Mouse (Mus musculus): Measurements from ENCODE around the gene Txn1.

The Txn1 gene

DNA sequence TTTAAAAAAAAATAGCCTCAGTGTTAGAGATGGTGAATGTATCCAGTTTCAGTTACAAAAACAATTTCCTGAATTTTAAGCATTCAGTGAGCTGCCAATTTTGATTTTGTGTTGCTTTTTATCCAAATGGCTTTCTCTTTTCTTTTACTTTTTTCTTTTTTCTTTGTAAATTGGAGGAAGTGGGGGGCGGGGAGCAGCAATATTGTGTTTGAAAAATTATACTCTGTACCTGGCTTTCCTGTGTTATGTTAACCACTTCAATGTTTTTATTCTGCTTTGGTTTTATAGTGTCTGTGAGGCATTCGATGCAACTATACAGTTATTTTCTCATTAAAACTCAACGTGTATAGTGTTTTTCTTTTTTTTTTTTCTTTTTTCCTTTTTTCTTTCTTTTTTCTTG is 59.6 kb downstream of the Txn1 start:
- no peak for DNase-seq (ENCODE audit: low spot score in 2 of 2)

- no peak for DNase-seq (ENCODE audit: low spot score in 2 of 2)
Observed at GRCm38 (mm10) chr4:57895902-57896301, 60.3 kb downstream of the Txn1 start.

DNA sequence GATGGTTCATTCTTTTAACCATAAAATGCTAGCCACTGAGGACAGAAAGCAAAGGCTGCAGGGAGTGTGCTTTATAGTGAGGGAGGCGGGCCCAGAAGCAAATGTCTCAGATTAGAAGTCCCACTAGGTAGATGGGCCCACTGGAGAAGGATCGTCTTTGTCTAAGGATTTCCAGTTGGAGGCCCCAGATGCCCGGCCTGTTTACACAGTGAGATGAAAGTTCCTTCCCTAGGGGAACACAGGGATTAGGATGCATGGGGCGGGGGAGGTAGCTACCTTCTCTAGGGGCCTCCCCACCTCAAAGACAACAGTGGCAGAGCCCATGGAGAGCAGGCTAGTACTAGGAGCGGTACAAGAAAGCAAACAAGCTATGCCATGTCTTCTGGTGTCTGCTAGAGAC is 61.1 kb downstream of the Txn1 start:
- DNase-seq (ENCODE audit: low spot score in 2 of 2) = no peak

Data from natural killer cell, adult 2 months (primary cell).